Mouse (Mus musculus): Measurements from ENCODE around the gene Twsg1.

Gene Twsg1

GRCm38 (mm10) chr17:65885697-65886529 lies 65.1 kb downstream of the Twsg1 start, which contains the start of gene Ralbp1:
Gene Ralbp1 (minus strand): TSS chr17:65885798.
- peak in 1 of 2 experiments; percentile 21 for DNase-seq (ENCODE audit: low spot score in 2 of 2)

GRCm38 (mm10) chr17:65885398-65885696 lies 65.7 kb downstream of the Twsg1 start:
- no peak for DNase-seq (ENCODE audit: low spot score in 2 of 2)

GRCm38 (mm10) chr17:65884691-65885397 lies 66.2 kb downstream of the Twsg1 start:
- peak; percentile 94 to 99 for DNase-seq (ENCODE audit: low spot score in 2 of 2)

GRCm38 (mm10) chr17:65884061-65884669 lies 66.9 kb downstream of the Twsg1 start:
- peak; percentile 23 to 27 for DNase-seq (ENCODE audit: low spot score in 2 of 2)

- DNase-seq (ENCODE audit: low spot score in 2 of 2) = no peak
Measured at GRCm38 (mm10) chr17:65877026-65877425, 74.0 kb downstream of the Twsg1 start.

GRCm38 (mm10) chr17:65873834-65874233 lies 77.2 kb downstream of the Twsg1 start:
- DNase-seq (ENCODE audit: low spot score in 2 of 2) = no peak

GRCm38 (mm10) chr17:65873156-65873555 lies 77.9 kb downstream of the Twsg1 start:
- no peak for DNase-seq (ENCODE audit: low spot score in 2 of 2)

GRCm38 (mm10) chr17:65872652-65873051 lies 78.4 kb downstream of the Twsg1 start:
- no peak for DNase-seq (ENCODE audit: low spot score in 2 of 2)

- DNase-seq (ENCODE audit: low spot score in 2 of 2) = no peak
Measured at GRCm38 (mm10) chr17:65872051-65872450, 79.0 kb downstream of the Twsg1 start.

Data from frontal cortex, postnatal 25 days (tissue).